Mouse (Mus musculus) midbrain, embryonic 11.5 days (tissue): ENCODE results near the gene Ccnq. TPM values are rescaled to one million over a fixed set of nuclear protein-coding genes. Genes with fewer than 3 reads are reported as not detected.
A peak's percentile ranks its signal among the peaks of the same experiment; 100 is the strongest.

Source experiments
- ATAC-seq: fragments of 200-750 bp; cut with Nextera tagmentation; 2 replicates; pipeline ENCODE4 v1.8.0; 2017; ENCODE audit warnings: moderate TSS enrichment, moderate library complexity; ENCODE audit not compliant: low FRiP score
- DNase-seq: peaks from one replicate; pipeline ENCODE4 v3.0.0; 2015; ENCODE audit warnings: low spot score; ENCODE audit errors: missing footprints
- H3K27ac ChIP-seq: fragments of 300-500 bp; sonication (generic); 2 replicates; pipeline ENCODE4 v1.5.1; 2014; ENCODE audit warnings: low read depth, low read length
- H3K27me3 ChIP-seq: fragments of 300-500 bp; sonication (generic); 2 replicates; pipeline ENCODE4 v1.6.1; 2014; ENCODE audit warnings: mild to moderate bottlenecking, low read length, moderate library complexity, mixed read lengths; ENCODE audit not compliant: control insufficient read depth, insufficient read depth
- H3K36me3 ChIP-seq: fragments of 300-500 bp; sonication (generic); 2 replicates; pipeline ENCODE4 v1.6.1; 2014; ENCODE audit warnings: mild to moderate bottlenecking, low read length, moderate library complexity, mixed read lengths; ENCODE audit not compliant: control insufficient read depth, insufficient read depth
- H3K4me1 ChIP-seq: fragments of 300-500 bp; sonication (generic); 2 replicates; pipeline ENCODE4 v1.6.1; 2014; ENCODE audit warnings: low read length; ENCODE audit not compliant: control insufficient read depth, insufficient read depth
- H3K4me2 ChIP-seq: fragments of 300-500 bp; sonication (generic); 2 replicates; pipeline ENCODE4 v1.6.1; 2014; ENCODE audit warnings: mild to moderate bottlenecking, moderate library complexity
- H3K4me3 ChIP-seq: fragments of 300-500 bp; sonication (generic); 2 replicates; pipeline ENCODE4 v1.5.1; 2014; ENCODE audit warnings: low read depth, low read length
- H3K9ac ChIP-seq: fragments of 300-500 bp; sonication (generic); 2 replicates; pipeline ENCODE4 v1.6.1; 2014; ENCODE audit warnings: low read length
- H3K9me3 ChIP-seq: fragments of 300-500 bp; sonication (generic); 2 replicates; pipeline ENCODE4 v1.6.1; 2016; ENCODE audit warnings: low read length; ENCODE audit not compliant: control insufficient read depth
- WGBS: fragments of 180-500 bp; shearing (Covaris S2); extraction: QIAGEN DNeasy Blood & Tissue Kit; methylation state at CpG from one replicate; pipeline ENCODE4 v1.1.7; 2014; 5-methylcytosine and 5-hydroxymethylcytosine counted together
- polyA plus RNA-seq: library from polyadenylated mRNA; unstranded; fragments of >200 nt; fragmentation: Nextera tagmentation; extraction: Ambion mirVana; gene quantifications from 2 replicates; pipeline ENCODE4 v1.2.1, GENCODE M21; 2014

The Ccnq gene
- polyA plus RNA-seq, 1 experiment from 2014 or later: 42.1 TPM

DNA sequence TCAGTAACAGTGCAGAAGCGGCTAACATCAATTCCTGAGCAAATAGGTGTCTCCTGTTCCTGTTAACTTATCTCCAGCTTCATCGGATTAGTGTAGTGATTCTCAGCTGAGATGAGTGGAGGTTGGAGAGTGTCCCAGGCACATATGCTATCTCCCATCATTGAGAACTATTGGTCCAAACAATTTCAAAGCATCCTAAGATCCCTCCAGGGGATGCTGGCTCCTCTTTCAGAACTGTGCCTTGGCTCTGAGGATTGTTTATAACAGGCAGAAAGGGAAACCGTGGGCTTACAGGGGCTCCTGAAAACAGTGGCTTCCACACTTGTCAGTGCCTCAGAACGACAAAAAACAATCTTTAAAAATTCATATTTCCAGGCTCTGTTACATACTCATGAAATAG, 23.5 kb downstream of the Ccnq start:
- 78% methylated on average over 4 of the region's 4 CpGs for WGBS
- Histone ChIP-seq H3K4me1 (no peaks in the 10 kb centered on the region), H3K27ac (no peak overlapping the region), H3K4me3 (no peak overlapping the region), H3K4me2 (no peak overlapping the region), H3K9ac (no peak overlapping the region), H3K9me3 (no peaks in the 10 kb centered on the region), H3K36me3 (no peaks in the 10 kb centered on the region), H3K27me3 (no peaks in the 10 kb centered on the region)
- DNase-seq: no peak
- no peak for ATAC-seq

DNA sequence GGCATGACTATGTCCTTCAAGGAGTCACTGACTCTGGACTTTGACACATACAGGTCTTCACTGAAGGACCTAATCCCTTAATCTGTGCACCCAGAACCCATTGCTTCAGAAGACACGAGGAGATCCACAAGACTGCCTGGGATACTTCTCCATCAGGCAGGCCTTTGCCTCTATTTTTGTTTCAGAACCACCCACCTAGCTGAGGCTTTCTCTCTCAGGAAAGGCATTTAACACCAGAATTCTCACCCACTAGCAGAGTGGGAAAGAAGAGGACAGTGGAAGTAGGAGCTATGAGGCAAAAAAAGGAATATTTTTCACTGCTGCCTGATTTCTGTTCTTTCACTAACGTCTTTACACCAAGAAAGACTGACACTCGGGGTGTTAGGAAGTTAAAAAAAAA, 25.2 kb downstream of the Ccnq start:
- H3K27me3 ChIP-seq: no peaks in the 10 kb centered on the region
- WGBS: 83% methylated on average over 3 of the region's 3 CpGs
- H3K4me3 ChIP-seq: no peak overlapping the region
- no peak overlapping the region for H3K27ac ChIP-seq
- no peak for ATAC-seq
- no peak overlapping the region for H3K4me2 ChIP-seq
- H3K4me1 ChIP-seq: no peaks in the 10 kb centered on the region
- no peaks in the 10 kb centered on the region for H3K9me3 ChIP-seq
- DNase-seq: no peak
- H3K9ac ChIP-seq: no peak overlapping the region
- no peaks in the 10 kb centered on the region for H3K36me3 ChIP-seq

DNA sequence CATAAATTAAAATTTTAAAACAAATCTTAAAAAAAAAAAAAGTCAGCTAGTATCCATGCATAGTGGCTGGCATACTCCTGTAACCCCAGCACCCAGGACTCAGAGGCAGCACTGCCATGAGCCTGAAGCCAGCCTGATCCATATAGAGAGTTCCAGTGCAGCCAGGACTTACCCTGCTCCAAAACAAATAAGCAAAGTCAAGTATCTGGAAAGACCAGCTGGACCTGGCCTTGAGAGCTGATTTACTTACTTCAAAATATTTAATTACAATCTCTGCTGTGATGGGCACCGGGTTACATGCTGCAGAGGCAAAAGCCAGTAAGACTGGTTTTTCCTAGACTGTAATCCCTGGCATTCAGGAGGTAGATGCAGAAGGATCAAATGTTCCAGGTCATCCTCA, 26.7 kb downstream of the Ccnq start:
- H3K4me2 ChIP-seq: no peak overlapping the region
- no peaks in the 10 kb centered on the region for H3K4me1 ChIP-seq
- H3K27me3 ChIP-seq: no peaks in the 10 kb centered on the region
- WGBS: 81% methylated on average over 1 of the region's 1 CpGs
- H3K9ac ChIP-seq: no peak overlapping the region
- H3K9me3 ChIP-seq: no peaks in the 10 kb centered on the region
- no peak overlapping the region for H3K27ac ChIP-seq
- no peaks in the 10 kb centered on the region for H3K36me3 ChIP-seq
- no peak overlapping the region for H3K4me3 ChIP-seq
- ATAC-seq (no peak), DNase-seq (no peak)

DNA sequence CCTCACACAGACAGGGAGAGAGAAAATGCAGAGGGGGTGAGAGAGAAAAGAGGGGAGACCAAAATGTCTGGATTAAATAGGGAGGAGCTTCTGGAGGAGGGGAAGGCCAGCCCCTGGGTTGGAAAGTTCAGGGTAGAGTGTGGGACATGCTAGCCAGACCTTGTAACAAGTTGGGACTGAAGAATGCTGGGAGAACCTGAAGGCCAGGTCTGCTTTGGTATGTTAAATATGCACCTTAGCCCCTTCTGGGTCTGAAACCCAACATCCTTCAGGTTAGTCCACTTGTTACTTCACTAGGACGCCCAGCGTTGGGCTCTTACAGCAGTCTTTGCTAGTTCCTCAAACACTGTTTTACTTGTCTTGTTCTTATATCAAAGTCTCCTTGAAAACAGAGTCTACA, 30.1 kb downstream of the Ccnq start:
- DNase-seq (no peak), ATAC-seq (no peak)
- H3K4me2 ChIP-seq: no peak overlapping the region
- H3K27me3 ChIP-seq: no peaks in the 10 kb centered on the region
- no peaks in the 10 kb centered on the region for H3K9me3 ChIP-seq
- no peak overlapping the region for H3K27ac ChIP-seq
- 70% methylated on average over 2 of the region's 2 CpGs for whole genome bisulfite sequencing
- no peaks in the 10 kb centered on the region for H3K36me3 ChIP-seq
- no peak overlapping the region for H3K4me3 ChIP-seq
- no peaks in the 10 kb centered on the region for H3K4me1 ChIP-seq
- H3K9ac ChIP-seq: no peak overlapping the region

DNA sequence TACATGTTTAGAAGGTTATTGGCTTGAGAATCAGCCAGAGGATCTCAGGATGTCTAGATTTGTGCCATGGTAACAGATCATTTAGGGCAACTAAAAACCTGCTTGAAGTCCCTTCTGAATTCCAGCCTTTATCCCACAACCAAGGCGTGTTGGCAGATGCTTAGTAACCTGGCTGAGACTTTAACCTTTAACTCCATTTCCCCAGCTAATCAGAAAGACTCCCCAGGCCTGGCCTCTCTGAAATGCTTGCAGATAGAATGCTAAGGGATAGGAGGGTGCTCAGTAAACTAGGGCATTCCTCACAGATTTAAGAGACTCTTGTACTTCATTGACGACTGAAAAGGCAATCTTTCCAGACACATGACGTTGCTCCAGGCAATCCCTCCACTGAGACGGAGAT, 33.9 kb downstream of the Ccnq start:
- ATAC-seq (no peak), DNase-seq (peak; percentile 73)
- 57% methylated on average over 4 of the region's 4 CpGs for WGBS
- Histone ChIP-seq H3K4me1 (no peaks in the 10 kb centered on the region), H3K36me3 (no peaks in the 10 kb centered on the region), H3K4me2 (no peak overlapping the region), H3K9me3 (no peaks in the 10 kb centered on the region), H3K9ac (no peak overlapping the region), H3K27ac (no peak overlapping the region), H3K27me3 (no peaks in the 10 kb centered on the region), H3K4me3 (no peak overlapping the region)

DNA sequence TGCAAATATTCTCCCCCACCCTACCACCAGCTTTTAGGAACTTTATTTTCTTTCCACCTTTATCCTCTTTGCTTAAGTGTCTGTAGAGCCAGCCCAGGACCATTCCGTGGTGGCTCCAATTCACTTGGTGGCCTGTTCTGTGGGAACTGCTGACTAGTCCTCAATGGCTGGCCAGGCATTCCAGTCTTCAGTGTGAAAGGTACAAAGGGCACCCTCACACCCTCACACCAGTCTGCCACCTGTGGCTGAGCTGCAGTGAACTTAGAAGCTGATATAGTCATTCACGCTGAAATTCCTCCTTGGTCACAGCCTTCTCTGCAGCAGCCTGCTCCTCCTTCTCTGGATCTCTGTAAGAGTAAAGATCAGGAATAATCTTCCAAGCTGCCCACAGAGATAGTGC, 42.9 kb downstream of the Ccnq start:
- Histone ChIP-seq H3K4me3 (no peak overlapping the region), H3K27me3 (no peaks in the 10 kb centered on the region), H3K36me3 (no peaks in the 10 kb centered on the region), H3K27ac (no peak overlapping the region), H3K4me2 (no peak overlapping the region), H3K9me3 (no peaks in the 10 kb centered on the region), H3K4me1 (no peaks in the 10 kb centered on the region), H3K9ac (no peak overlapping the region)
- no peak for ATAC-seq
- DNase-seq: no peak
- 87% methylated on average over 2 of the region's 2 CpGs for WGBS

DNA sequence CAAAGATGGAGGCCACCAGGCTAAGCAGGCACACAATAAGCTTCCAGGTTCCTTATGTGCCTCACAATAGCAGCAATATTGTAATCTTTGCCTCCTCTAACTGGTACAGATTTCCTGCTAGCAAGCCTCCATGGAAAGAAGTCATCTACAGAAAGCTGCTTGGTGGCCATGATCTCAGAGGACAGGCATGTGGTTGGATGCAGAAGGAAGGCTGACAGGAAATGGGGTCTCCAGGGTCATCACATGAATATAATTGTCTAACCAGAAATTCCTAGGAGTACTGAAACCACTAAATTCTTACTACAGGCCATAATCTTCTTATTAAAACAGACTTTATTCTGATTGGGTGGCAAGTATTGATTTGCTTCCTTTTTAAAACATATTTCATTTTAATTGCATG, 45.5 kb downstream of the Ccnq start:
- H3K27ac ChIP-seq: no peak overlapping the region
- no peak overlapping the region for H3K4me3 ChIP-seq
- H3K9ac ChIP-seq: no peak overlapping the region
- H3K36me3 ChIP-seq: no peaks in the 10 kb centered on the region
- no peaks in the 10 kb centered on the region for H3K9me3 ChIP-seq
- DNase-seq: no peak
- no peak for ATAC-seq
- H3K27me3 ChIP-seq: no peaks in the 10 kb centered on the region
- no peaks in the 10 kb centered on the region for H3K4me1 ChIP-seq
- H3K4me2 ChIP-seq: no peak overlapping the region

DNA sequence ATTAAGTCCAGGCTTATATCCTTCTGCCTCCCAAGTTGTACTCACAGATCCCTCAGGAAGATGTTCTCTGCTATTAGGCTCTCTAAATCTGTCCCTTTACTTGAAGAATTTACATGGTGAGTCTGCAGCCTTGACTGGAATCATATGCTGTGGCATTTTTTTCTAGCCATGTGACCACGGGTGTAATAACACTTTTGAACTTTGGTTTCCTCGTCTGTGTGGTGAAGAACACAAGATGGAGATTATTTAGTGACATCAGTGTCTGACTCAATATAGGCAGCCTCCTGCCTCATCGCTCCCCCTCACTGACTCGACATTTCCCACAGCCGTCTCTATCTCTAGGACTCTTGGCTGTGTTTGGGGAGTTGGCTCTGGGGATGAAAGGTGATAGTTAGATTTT, 48.4 kb downstream of the Ccnq start:
- H3K4me3 ChIP-seq: no peak overlapping the region
- H3K9ac ChIP-seq: no peak overlapping the region
- no peaks in the 10 kb centered on the region for H3K36me3 ChIP-seq
- WGBS: 86% methylated on average over 5 of the region's 5 CpGs
- no peaks in the 10 kb centered on the region for H3K9me3 ChIP-seq
- no peak overlapping the region for H3K27ac ChIP-seq
- H3K4me1 ChIP-seq: no peaks in the 10 kb centered on the region
- ATAC-seq: no peak
- DNase-seq: no peak
- no peak overlapping the region for H3K4me2 ChIP-seq
- H3K27me3 ChIP-seq: no peaks in the 10 kb centered on the region

DNA sequence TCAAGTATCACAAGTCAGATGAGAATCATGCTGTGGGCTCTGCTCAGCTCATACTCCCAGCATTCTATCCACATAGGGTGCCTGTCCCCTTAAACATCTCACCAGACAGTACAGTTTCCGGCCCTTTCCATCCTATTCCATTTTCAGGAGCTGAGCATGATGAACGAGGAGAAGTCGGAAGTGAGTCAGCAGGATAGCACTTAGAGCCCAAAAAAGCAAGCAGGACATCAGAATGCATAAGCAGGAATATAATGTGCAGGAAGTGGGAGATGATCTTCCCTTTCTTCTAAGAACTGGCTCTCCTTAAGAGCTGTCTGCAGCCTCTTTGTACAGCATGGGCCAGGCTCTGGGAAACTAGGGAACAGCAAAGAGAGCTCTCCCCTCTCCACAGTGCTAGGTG, 49.2 kb downstream of the Ccnq start:
- 78% methylated on average over 3 of the region's 3 CpGs for WGBS
- no peak for ATAC-seq
- H3K9me3 ChIP-seq: no peaks in the 10 kb centered on the region
- H3K4me3 ChIP-seq: no peak overlapping the region
- no peaks in the 10 kb centered on the region for H3K27me3 ChIP-seq
- H3K4me2 ChIP-seq: no peak overlapping the region
- DNase-seq: no peak
- no peak overlapping the region for H3K9ac ChIP-seq
- no peak overlapping the region for H3K27ac ChIP-seq
- no peaks in the 10 kb centered on the region for H3K36me3 ChIP-seq
- H3K4me1 ChIP-seq: no peaks in the 10 kb centered on the region
